Mouse (Mus musculus): ENCODE measurements around the gene Arhgap45.

Gene Arhgap45

GRCm38 (mm10) chr10:79986963-79987362 is 29.5 kb upstream of the Arhgap45 start:
- peak; percentile 72 for DNase-seq (ENCODE audit: extremely low spot score, low read depth, low spot score)

- no peak for DNase-seq (ENCODE audit: extremely low spot score, low read depth, low spot score)
These were observed 28.5 kb upstream of the Arhgap45 start for GRCm38 (mm10) chr10:79987771-79988505.

GRCm38 (mm10) chr10:79988506-79989271 is 27.8 kb upstream of the Arhgap45 start, which contains the start of gene Cnn2:
Gene Cnn2 (plus strand): TSS chr10:79988584.
- no peak for DNase-seq (ENCODE audit: extremely low spot score, low read depth, low spot score)

- DNase-seq (ENCODE audit: extremely low spot score, low read depth, low spot score), result no peak
These were observed 27.1 kb upstream of the Arhgap45 start for GRCm38 (mm10) chr10:79989272-79989786.

GRCm38 (mm10) chr10:79989870-79990269 is 26.6 kb upstream of the Arhgap45 start:
- no peak for DNase-seq (ENCODE audit: extremely low spot score, low read depth, low spot score)

GRCm38 (mm10) chr10:79991099-79991498 is 25.4 kb upstream of the Arhgap45 start:
- DNase-seq (ENCODE audit: extremely low spot score, low read depth, low spot score), result no peak

GRCm38 (mm10) chr10:79991548-79991947 is 24.9 kb upstream of the Arhgap45 start:
- no peak for DNase-seq (ENCODE audit: extremely low spot score, low read depth, low spot score)

GRCm38 (mm10) chr10:79994397-79995115 is 21.9 kb upstream of the Arhgap45 start:
- DNase-seq (ENCODE audit: extremely low spot score, low read depth, low spot score), result no peak

- DNase-seq (ENCODE audit: extremely low spot score, low read depth, low spot score), result no peak
These were observed 20.8 kb upstream of the Arhgap45 start for GRCm38 (mm10) chr10:79995636-79996035.

GRCm38 (mm10) chr10:79996272-79997033 is 20.0 kb upstream of the Arhgap45 start, which contains the start of gene Abca7:
Gene Abca7 (plus strand): TSS chr10:79996494.
- DNase-seq (ENCODE audit: extremely low spot score, low read depth, low spot score), result no peak

- no peak for DNase-seq (ENCODE audit: extremely low spot score, low read depth, low spot score)
These were observed 19.3 kb upstream of the Arhgap45 start for GRCm38 (mm10) chr10:79997034-79997760.

- DNase-seq (ENCODE audit: extremely low spot score, low read depth, low spot score), result no peak
These were observed 18.6 kb upstream of the Arhgap45 start for GRCm38 (mm10) chr10:79997819-79998218.

GRCm38 (mm10) chr10:80001945-80002344 is 14.5 kb upstream of the Arhgap45 start:
- DNase-seq (ENCODE audit: extremely low spot score, low read depth, low spot score), result no peak

- DNase-seq (ENCODE audit: extremely low spot score, low read depth, low spot score), result no peak
These were observed 13.6 kb upstream of the Arhgap45 start for GRCm38 (mm10) chr10:80002829-80003228.

GRCm38 (mm10) chr10:80003374-80004232 is 12.8 kb upstream of the Arhgap45 start:
- no peak for DNase-seq (ENCODE audit: extremely low spot score, low read depth, low spot score)

GRCm38 (mm10) chr10:80004233-80004705 is 12.2 kb upstream of the Arhgap45 start:
- no peak for DNase-seq (ENCODE audit: extremely low spot score, low read depth, low spot score)

- no peak for DNase-seq (ENCODE audit: extremely low spot score, low read depth, low spot score)
These were observed 4.7 kb upstream of the Arhgap45 start for GRCm38 (mm10) chr10:80011740-80012139.

GRCm38 (mm10) chr10:80013609-80014008 is 2.8 kb upstream of the Arhgap45 start:
- DNase-seq (ENCODE audit: extremely low spot score, low read depth, low spot score), result no peak
